Mouse (Mus musculus): ENCODE measurements at regions not wholly inside any gene's neighbourhood (a gene's known extent, or its start where the extent isn't known, plus 50 kb on each side); places are given as distances from the start of the nearest gene placed in this dataset.

DNA sequence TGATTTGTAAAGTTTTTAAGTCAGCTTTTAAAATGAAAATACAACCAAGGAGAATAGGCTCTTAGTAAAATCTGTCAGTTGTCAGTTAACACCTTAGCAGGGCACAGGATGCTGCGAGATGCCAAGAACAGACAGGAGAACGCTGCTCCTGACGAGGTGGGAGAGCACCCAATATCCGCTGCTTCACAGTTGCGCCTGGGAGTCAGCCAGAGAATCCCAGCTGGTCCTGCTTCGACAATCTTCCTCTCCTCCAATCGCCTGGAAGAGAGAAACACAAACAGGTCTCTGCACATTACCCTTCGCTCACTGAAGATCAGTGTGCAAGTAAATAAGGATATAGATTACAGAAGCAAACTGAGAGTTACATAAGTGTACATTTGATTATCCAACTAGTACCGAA is 750.5 kb upstream of the Acvr2a start:
- TF ChIP-seq EP300 (optimal IDR thresholded peaks at IDR 0.05), result no peak
- no peak for TF ChIP-seq CTCF (IDR thresholded peaks at IDR 0.05; ENCODE audit: low read depth)

Measured in stomach, postnatal 0 days (tissue).